In genomic region chr14:34401135-34401534, GRCm38 (mm10) we compare ENCODE assay signal across 8 mouse cellular contexts. TPM values are rescaled to one million over a fixed set of nuclear protein-coding genes. Genes with fewer than 3 reads are reported as not detected.
DNase-seq lines count a peak whose midpoint lies in the region.

No protein-coding gene starts in this region.

- intact Hi-C loops in gastrocnemius, postnatal 14 days (cut with DNase I; ENCODE audit: low total_unique reads), result loop anchor here (2.0 kb wide), 1 partner anchor 28 kb away; no protein-coding TSS in a partner anchor

- peak; percentile 65 to 78 for DNase-seq in CD8-positive naive resting alpha-beta T cell, adult 2 months (ENCODE audit: low read depth in 2 of 2, low spot score in 2 of 2)
- peak; percentile 88 for DNase-seq in NIH3T3 (ENCODE audit: low read depth)
- peak; percentile 71 for DNase-seq in cerebellum, adult 8-10 months
- DNase-seq in gastrocnemius, postnatal 14 days, result peak; percentile 72
- DNase-seq in layer of hippocampus, adult 11-12 months (ENCODE audit: low spot score), result peak; percentile 83
- DNase-seq in lung, postnatal 10 days, result peak; percentile 84
- DNase-seq in right cerebral cortex, postnatal 36 days (ENCODE audit: low spot score in 2 of 2), result peak; percentile 20 to 26
- DNase-seq in yolk sac, embryonic 10.5 days (ENCODE audit: low spot score), result peak; percentile 42

RNA-seq across cellular contexts. Expression of gene Mmrn2, which starts 25.9 kb away (rescaled TPM):
- total RNA-seq in gastrocnemius, postnatal 14 days (2021), result 10 to 100 TPM; 16.6 to 20.1 TPM

RNA-seq across cellular contexts. Expression of gene Sncg, which starts 26.5 kb away (rescaled TPM):
- total RNA-seq in gastrocnemius, postnatal 14 days (2021), result 1 to 10 TPM; 3.0 to 9.9 TPM

RNA-seq across cellular contexts. Expression of gene Fam25c, which starts 45.9 kb away (rescaled TPM):
- under 1 TPM in 1 of 2 experiments, not detected in 1; 0.66 TPM for total RNA-seq in gastrocnemius, postnatal 14 days (2021)

Comparison
In these comparisons a context has a peak if more than half of its experiments do, and no peak if none do; other contexts are left out.
1. Peak in every context shown above with its lines: DNase-seq.
2. DNase-seq: peak in every context shown above with its lines; median percentile 88 in NIH3T3; 84 in lung, postnatal 10 days; 83 in layer of hippocampus, adult 11-12 months; 72 in gastrocnemius, postnatal 14 days; 72 in CD8-positive naive resting alpha-beta T cell, adult 2 months; 71 in cerebellum, adult 8-10 months; 42 in yolk sac, embryonic 10.5 days; 23 in right cerebral cortex, postnatal 36 days.